In the genomic region with DNA sequence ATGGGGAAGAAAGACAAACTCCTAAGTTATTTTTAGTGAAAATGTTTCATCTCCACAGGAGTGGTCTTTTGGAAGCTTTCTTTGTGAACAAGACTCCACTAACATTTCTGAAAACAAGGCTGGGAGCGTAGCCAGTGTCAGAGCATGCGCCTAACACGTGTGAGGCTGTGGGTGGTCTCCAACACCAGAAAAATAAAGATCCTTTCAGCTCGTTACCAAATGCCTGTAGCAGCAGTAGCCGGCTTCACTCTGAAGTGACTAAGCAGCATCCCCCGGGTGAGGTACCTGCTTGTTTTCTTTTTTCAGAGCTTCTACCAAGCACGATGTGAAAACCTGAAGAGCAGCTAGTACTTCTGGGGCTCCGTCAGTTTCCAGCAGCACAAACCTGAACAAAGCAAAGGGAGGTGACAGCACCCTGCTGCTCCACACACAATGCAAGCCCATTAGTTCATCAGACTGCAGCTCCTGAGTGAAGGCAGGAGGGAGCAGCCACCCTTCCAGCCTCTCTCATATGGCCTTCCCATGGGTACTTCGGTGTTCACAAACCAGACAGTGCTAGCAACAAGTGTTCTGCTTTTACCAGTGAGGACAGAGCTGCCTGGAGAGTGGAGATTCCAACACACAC, we compare ENCODE assay signal across 7 mouse cellular contexts.
DNase-seq lines count a peak whose midpoint lies in the region; ATAC-seq and TF ChIP-seq lines count a peak whose summit lies in the region.

No protein-coding gene starts in this region.

- H3K9me3 ChIP-seq in neural tube, embryonic 11.5 days (ENCODE audit: control insufficient read depth, low read length), result no peaks in the 10 kb centered on the region
- H3K9me3 ChIP-seq in neural tube, embryonic 15.5 days (replicated peaks), result no peaks in the 10 kb centered on the region
- H3K9me3 ChIP-seq in forebrain, postnatal 0 days (ENCODE audit: low read length), result no peaks in the 10 kb centered on the region
- H3K9me3 ChIP-seq in limb, embryonic 11.5 days (ENCODE audit: control insufficient read depth, low read length), result no peaks in the 10 kb centered on the region

- no peaks in the 10 kb centered on the region for H3K36me3 ChIP-seq in neural tube, embryonic 11.5 days (ENCODE audit: control insufficient read depth, insufficient read depth, low read length)
- H3K36me3 ChIP-seq in neural tube, embryonic 15.5 days, result no peaks in the 10 kb centered on the region
- H3K36me3 ChIP-seq in forebrain, postnatal 0 days (ENCODE audit: insufficient read depth), result no peaks in the 10 kb centered on the region
- H3K36me3 ChIP-seq in limb, embryonic 11.5 days (ENCODE audit: control insufficient read depth, insufficient read depth, low read length), result no peaks in the 10 kb centered on the region; the same call in none of the 2 replicates

- 0 out of 2 replicates have a peak, but pooled peaks have one; percentile 39 for ATAC-seq in neural tube, embryonic 11.5 days (ENCODE audit: insufficient read depth, low FRiP score, low TSS enrichment)
- no peak for ATAC-seq in neural tube, embryonic 15.5 days (ENCODE audit: low FRiP score)
- peak; percentile 67 for ATAC-seq in forebrain, postnatal 0 days
- no peak for ATAC-seq in limb, embryonic 11.5 days (ENCODE audit: insufficient number of reproducible peaks, low FRiP score, low TSS enrichment, low read depth)

- H3K27me3 ChIP-seq in neural tube, embryonic 11.5 days (ENCODE audit: control insufficient read depth, insufficient read depth, low read length), result no peaks in the 10 kb centered on the region
- H3K27me3 ChIP-seq in neural tube, embryonic 15.5 days (replicated peaks), result no peaks in the 10 kb centered on the region
- no peaks in the 10 kb centered on the region for H3K27me3 ChIP-seq in forebrain, postnatal 0 days (ENCODE audit: insufficient read depth, low read length)
- H3K27me3 ChIP-seq in limb, embryonic 11.5 days (ENCODE audit: control insufficient read depth, insufficient read depth, low read length), result no peaks in the 10 kb centered on the region

- DNase-seq in neural tube, embryonic 11.5 days (ENCODE audit: low spot score), result peak; percentile 43
- peak; percentile 65 for DNase-seq in forebrain, postnatal 0 days
- DNase-seq in limb, embryonic 11.5 days (ENCODE audit: low spot score), result peak; percentile 48
- DNase-seq in thymus, postnatal 14 days, result no peak
- no peak for DNase-seq in urinary bladder, postnatal 4 days (ENCODE audit: low spot score in 2 of 2)
- no peak for DNase-seq in adrenal gland, postnatal 4 days (ENCODE audit: low spot score in 2 of 2)

- 0 out of 2 replicates have a peak, but pooled peaks cover 8% of the 10 kb centered on the region for H3K4me1 ChIP-seq in neural tube, embryonic 11.5 days (ENCODE audit: control insufficient read depth, insufficient read depth, low read length)
- H3K4me1 ChIP-seq in neural tube, embryonic 15.5 days, result peaks cover 14% of the 10 kb centered on the region; the same call in 1 of the 2 replicates
- H3K4me1 ChIP-seq in forebrain, postnatal 0 days (ENCODE audit: insufficient read depth), result peaks cover 7% of the 10 kb centered on the region
- peaks cover 15% of the 10 kb centered on the region; the same call in 1 of the 2 replicates for H3K4me1 ChIP-seq in limb, embryonic 11.5 days (ENCODE audit: control insufficient read depth, insufficient read depth, low read length)

- no peak overlapping the region for H3K4me3 ChIP-seq in neural tube, embryonic 11.5 days (ENCODE audit: low read depth, low read length)
- no peak overlapping the region for H3K4me3 ChIP-seq in neural tube, embryonic 15.5 days (replicated peaks)
- no peak overlapping the region for H3K4me3 ChIP-seq in forebrain, postnatal 0 days (ENCODE audit: low read depth, low read length)
- no peak overlapping the region for H3K4me3 ChIP-seq in limb, embryonic 11.5 days (ENCODE audit: low read depth, low read length)

- H3K9ac ChIP-seq in neural tube, embryonic 11.5 days (ENCODE audit: low read length), result no peak overlapping the region
- no peak overlapping the region for H3K9ac ChIP-seq in neural tube, embryonic 15.5 days (replicated peaks)
- 0 out of 2 replicates have a peak overlapping the region, but pooled peaks have one; percentile 25 for H3K9ac ChIP-seq in forebrain, postnatal 0 days
- no peak overlapping the region for H3K9ac ChIP-seq in limb, embryonic 11.5 days (ENCODE audit: low read length)

- TF ChIP-seq CTCF in forebrain, postnatal 0 days (IDR thresholded peaks at IDR 0.05; ENCODE audit: low read depth), result no peak

- no peak overlapping the region for H3K4me2 ChIP-seq in neural tube, embryonic 11.5 days (ENCODE audit: low read depth)
- H3K4me2 ChIP-seq in neural tube, embryonic 15.5 days, result no peak overlapping the region
- no peak overlapping the region for H3K4me2 ChIP-seq in forebrain, postnatal 0 days (ENCODE audit: low read depth)
- H3K4me2 ChIP-seq in limb, embryonic 11.5 days (ENCODE audit: low read depth, severe bottlenecking), result no peak overlapping the region

- WGBS in neural tube, embryonic 11.5 days, result 17% methylated on average over 9 of the region's 9 CpGs
- 15% methylated on average over 9 of the region's 9 CpGs for WGBS in neural tube, embryonic 15.5 days
- WGBS in forebrain, postnatal 0 days, result 6% methylated on average over 9 of the region's 9 CpGs
- WGBS in limb, embryonic 11.5 days, result 24% methylated on average over 9 of the region's 9 CpGs

- H3K27ac ChIP-seq in neural tube, embryonic 11.5 days (ENCODE audit: low read depth, low read length), result no peak overlapping the region
- no peak overlapping the region for H3K27ac ChIP-seq in neural tube, embryonic 15.5 days (replicated peaks)
- H3K27ac ChIP-seq in forebrain, postnatal 0 days (ENCODE audit: low read depth, low read length), result no peak overlapping the region
- peak overlapping the region; percentile 16 for H3K27ac ChIP-seq in limb, embryonic 11.5 days (replicated peaks; ENCODE audit: low read depth, low read length)

Comparison
In these comparisons a context has a peak if more than half of its experiments do, and no peak if none do; other contexts are left out.
1. ATAC-seq: peak in neural tube, embryonic 11.5 days (single experiment) and forebrain, postnatal 0 days (single experiment); none in neural tube, embryonic 15.5 days (single experiment) and limb, embryonic 11.5 days (single experiment).
2. DNase-seq: peak in neural tube, embryonic 11.5 days (single experiment), forebrain, postnatal 0 days (single experiment) and limb, embryonic 11.5 days (single experiment); none in thymus, postnatal 14 days (single experiment), urinary bladder, postnatal 4 days (0 of 2) and adrenal gland, postnatal 4 days (0 of 2).